ENCODE assay signal across 21 mouse cellular contexts in the genomic region with DNA sequence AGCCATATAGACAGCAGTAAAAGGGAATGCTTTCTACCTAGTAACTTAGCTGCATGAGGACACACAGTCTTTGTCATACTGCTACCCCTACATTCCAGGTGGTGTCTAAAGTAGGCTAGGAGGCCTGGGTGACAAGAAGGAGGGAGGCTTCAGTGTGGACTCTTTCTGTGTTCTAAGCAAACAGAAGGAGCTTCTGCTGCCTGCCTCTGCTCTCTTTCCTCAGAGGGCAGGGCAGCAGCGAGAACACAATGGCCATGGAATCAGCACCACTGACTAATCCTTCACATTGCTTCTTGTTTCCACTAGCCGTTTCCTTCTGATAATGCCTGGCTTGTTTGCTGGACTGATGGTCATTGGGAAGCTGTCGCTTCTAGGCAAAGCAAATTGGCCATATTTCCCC. TPM values are rescaled to one million over a fixed set of nuclear protein-coding genes. Genes with fewer than 3 reads are reported as not detected.
DNase-seq lines count a peak whose midpoint lies in the region; ATAC-seq and TF ChIP-seq lines count a peak whose summit lies in the region.
"Had no signal": no experiment of that assay in that cellular context is flagged by ENCODE, and none has a peak within 500 bp of the region (broad histone marks: within the 10 kb centered on the region; RNA-seq: fewer than 3 reads in every experiment).

No protein-coding gene starts in this region.

- no peak for TF ChIP-seq CTCF in left cerebral cortex, adult 2 months (IDR thresholded peaks at IDR 0.05)

- WGBS in heart, embryonic 12.5 days = 44% methylated on average over 3 of the region's 3 CpGs
- 24% methylated on average over 3 of the region's 3 CpGs for WGBS in midbrain, embryonic 13.5 days
- WGBS in midbrain, embryonic 15.5 days = 25% methylated on average over 3 of the region's 3 CpGs

- intact Hi-C loops in heart, postnatal 25 days (cut with DNase I) = no loop called here
- intact Hi-C loops in left cerebral cortex, adult 2 months (cut with DNase I) = no loop called here
- intact Hi-C loops in left cerebral cortex, postnatal 25 days (cut with DNase I) = no loop called here

- no peaks in the 10 kb centered on the region for H3K9me3 ChIP-seq in heart, embryonic 12.5 days (replicated peaks)
- H3K9me3 ChIP-seq in midbrain, embryonic 13.5 days = no peaks in the 10 kb centered on the region
- no peaks in the 10 kb centered on the region for H3K9me3 ChIP-seq in midbrain, embryonic 15.5 days
- H3K9me3 ChIP-seq: G1E; limb, embryonic 12.5 days; neural tube, embryonic 12.5 days had no signal

- H3K4me1 ChIP-seq in heart, embryonic 12.5 days (replicated peaks) = peaks cover 57% of the 10 kb centered on the region
- H3K4me1 ChIP-seq in midbrain, embryonic 13.5 days (replicated peaks) = peaks cover 35% of the 10 kb centered on the region
- H3K4me1 ChIP-seq in midbrain, embryonic 15.5 days = peaks cover 25% of the 10 kb centered on the region

- no peak for DNase-seq in heart, postnatal 25 days (ENCODE audit: low spot score)
- DNase-seq in left cerebral cortex, adult 2 months (ENCODE audit: extremely low spot score in 1 of 2, low spot score in 2 of 2) = no peak
- DNase-seq in left cerebral cortex, postnatal 25 days (ENCODE audit: low spot score in 2 of 2) = no peak
- peak; percentile 8 for DNase-seq in yolk sac, embryonic 10.5 days (ENCODE audit: low spot score)
- DNase-seq in retina, postnatal 1 day = no peak
- DNase-seq: cerebellum, adult 11-12 months; cerebellum, postnatal 25 days; kidney, adult 18-20 months; kidney, postnatal 10 days had no signal

- H3K4me2 ChIP-seq in heart, embryonic 12.5 days = no peak overlapping the region
- no peak overlapping the region for H3K4me2 ChIP-seq in midbrain, embryonic 13.5 days (replicated peaks)
- H3K4me2 ChIP-seq in midbrain, embryonic 15.5 days = no peak overlapping the region
- H3K4me2 ChIP-seq: limb, embryonic 12.5 days; neural tube, embryonic 12.5 days had no signal

- H3K4me3 ChIP-seq in heart, embryonic 12.5 days = no peak overlapping the region
- no peak overlapping the region for H3K4me3 ChIP-seq in left cerebral cortex, adult 2 months
- H3K4me3 ChIP-seq in midbrain, embryonic 13.5 days (replicated peaks) = no peak overlapping the region
- no peak overlapping the region for H3K4me3 ChIP-seq in midbrain, embryonic 15.5 days
- H3K4me3 ChIP-seq: erythroblast, embryonic 14.5 days; limb, embryonic 12.5 days; neural tube, embryonic 12.5 days had no signal

- H3K27me3 ChIP-seq in heart, embryonic 12.5 days (replicated peaks) = no peaks in the 10 kb centered on the region
- H3K27me3 ChIP-seq in midbrain, embryonic 13.5 days = no peaks in the 10 kb centered on the region
- no peaks in the 10 kb centered on the region for H3K27me3 ChIP-seq in midbrain, embryonic 15.5 days (replicated peaks)
- H3K27me3 ChIP-seq: limb, embryonic 12.5 days; neural tube, embryonic 12.5 days had no signal

- H3K36me3 ChIP-seq in heart, embryonic 12.5 days = peaks cover 9% of the 10 kb centered on the region
- no peaks in the 10 kb centered on the region for H3K36me3 ChIP-seq in midbrain, embryonic 13.5 days
- no peaks in the 10 kb centered on the region for H3K36me3 ChIP-seq in midbrain, embryonic 15.5 days (replicated peaks)
- H3K36me3 ChIP-seq: neural tube, embryonic 12.5 days had no signal

- ATAC-seq in heart, embryonic 12.5 days (ENCODE audit: insufficient number of reproducible peaks, low FRiP score) = peak; percentile 63
- ATAC-seq in midbrain, embryonic 13.5 days = no peak
- ATAC-seq in midbrain, embryonic 15.5 days (replicated peaks) = no peak
- ATAC-seq: forebrain, embryonic 16.5 days; hindbrain, postnatal 0 days had no signal

- H3K27ac ChIP-seq in heart, embryonic 12.5 days (ENCODE audit: poor library complexity, severe bottlenecking) = peak overlapping the region; percentile 80
- H3K27ac ChIP-seq in left cerebral cortex, adult 2 months = peak overlapping the region; percentile 4
- H3K27ac ChIP-seq in midbrain, embryonic 13.5 days = 0 out of 2 replicates have a peak overlapping the region, but pooled peaks have one; percentile 25
- H3K27ac ChIP-seq in midbrain, embryonic 15.5 days = no peak overlapping the region
- H3K27ac ChIP-seq: hindbrain, postnatal 0 days; limb, embryonic 12.5 days; liver, embryonic 14.5 days; macrophage; neural tube, embryonic 12.5 days had no signal

- no peak overlapping the region for H3K9ac ChIP-seq in heart, embryonic 12.5 days
- H3K9ac ChIP-seq in midbrain, embryonic 13.5 days (replicated peaks) = no peak overlapping the region
- H3K9ac ChIP-seq in midbrain, embryonic 15.5 days = no peak overlapping the region
- H3K9ac ChIP-seq: limb, embryonic 12.5 days; liver, embryonic 14.5 days; neural tube, embryonic 12.5 days had no signal

RNA-seq across cellular contexts. Expression of a gene that starts 40.4 kb away (rescaled TPM):
- 0.51 and 0.58 TPM in 2 replicates for polyA plus RNA-seq in heart, embryonic 12.5 days (2016; fragmentation: Nextera tagmentation; extraction: Ambion mirVana)
- under 1 TPM; 0.23 to 0.36 TPM for total RNA-seq in heart, postnatal 25 days (2021)
- total RNA-seq in left cerebral cortex, adult 2 months (2021) = 100 to 1,000 TPM; 105 to 111 TPM
- total RNA-seq in left cerebral cortex, postnatal 25 days (2021) = 100 to 1,000 TPM in 1 of 2 experiments, 10 to 100 TPM in 1; 94.7 to 103 TPM
- 5.1 and 5.3 TPM in 2 replicates for polyA plus RNA-seq in midbrain, embryonic 13.5 days (2015; fragmentation: Nextera tagmentation; extraction: Ambion mirVana)
- 7.0 and 7.6 TPM in 2 replicates for polyA plus RNA-seq in midbrain, embryonic 15.5 days (2015; fragmentation: Nextera tagmentation; extraction: Ambion mirVana)
- total RNA-seq: monocyte, adult 5-6 weeks had no signal
- polyA plus RNA-seq: erythroblast, embryonic 14.5 days; G1E had no signal

Comparison
In these comparisons a context has a peak if more than half of its experiments do, and no peak if none do; other contexts are left out.
1. RNA of a gene that starts 40.4 kb away (total RNA-seq): 105 to 111 TPM in left cerebral cortex, adult 2 months and 94.7 to 103 TPM in left cerebral cortex, postnatal 25 days; 0.23 to 0.36 TPM in heart, postnatal 25 days; every median in the first group is over 10 times any median in the second.